Mouse (Mus musculus): ENCODE data around the gene Btnl2.

- TF ChIP-seq CTCF (IDR thresholded peaks at IDR 0.05; ENCODE audit: extremely low read depth, insufficient read depth, low read length): no peak
- no peak for TF ChIP-seq POLR2A (IDR thresholded peaks at IDR 0.05; ENCODE audit: extremely low read depth, insufficient read depth, low read length)
Measured at GRCm38 (mm10) chr17:34308161-34308560, 46.5 kb upstream of the Btnl2 start.

Measured in cortical plate, adult 2 months (tissue).